Mouse (Mus musculus): Measurements from ENCODE around the gene Eif2d. TPM values are rescaled to one million over a fixed set of nuclear protein-coding genes. Genes with fewer than 3 reads are reported as not detected.

Gene Eif2d
- 36.1 and 48.1 TPM in 2 replicates for polyA plus RNA-seq (2012; rRNA removed; ENCODE audit: low replicate concordance)

GRCm38 (mm10) chr1:131153018-131153629 is at the start of gene Eif2d:
Gene Eif2d (plus strand): TSS chr1:131153181.

GRCm38 (mm10) chr1:131138191-131139016 is 14.6 kb upstream of the Eif2d start, which contains the start of gene Dyrk3:
Gene Dyrk3 (minus strand): TSS chr1:131138340.

Other genes with a start within 250 kb of the Eif2d start
- not detected in 2 replicates for gene Il20, start 241.7 kb upstream of the Eif2d start, polyA plus RNA-seq (2012; rRNA removed; ENCODE audit: low replicate concordance)
- gene Il19, start 213.1 kb upstream of the Eif2d start, polyA plus RNA-seq (2012; rRNA removed; ENCODE audit: low replicate concordance): not detected in 2 replicates
- 0.14 and 0.17 TPM in 2 replicates for gene Il10, start 133.3 kb upstream of the Eif2d start, polyA plus RNA-seq (2012; rRNA removed; ENCODE audit: low replicate concordance)
- 102 and 122 TPM in 2 replicates for gene Mapkapk2, start 55.4 kb upstream of the Eif2d start, polyA plus RNA-seq (2012; rRNA removed; ENCODE audit: low replicate concordance)
- gene Dyrk3, start 14.8 kb upstream of the Eif2d start, polyA plus RNA-seq (2012; rRNA removed; ENCODE audit: low replicate concordance): 0.17 and 3.6 TPM in 2 replicates
- gene Rassf5, start 92.1 kb downstream of the Eif2d start, polyA plus RNA-seq (2012; rRNA removed; ENCODE audit: low replicate concordance): 4.8 and 15.1 TPM in 2 replicates
- gene Ikbke, start 126.4 kb downstream of the Eif2d start, polyA plus RNA-seq (2012; rRNA removed; ENCODE audit: low replicate concordance): 18.2 and 33.1 TPM in 2 replicates

All from subcutaneous adipose tissue, adult 2 months (tissue).